Mouse (Mus musculus) heart, embryonic 15.5 days (tissue): ENCODE measurements around the gene Rap1b. TPM values are rescaled to one million over a fixed set of nuclear protein-coding genes. Genes with fewer than 3 reads are reported as not detected.

Experiments
- ATAC-seq: fragments of 200-750 bp; cut with Nextera tagmentation; replicated peaks from 2 replicates; pipeline ENCODE4 v1.8.0; 2017; ENCODE audit warnings: low read depth, moderate TSS enrichment; ENCODE audit not compliant: insufficient number of reproducible peaks, insufficient read depth, low FRiP score
- H3K27ac ChIP-seq: fragments of 300-500 bp; sonication (generic); 2 replicates; pipeline ENCODE4 v1.5.1; 2015; ENCODE audit warnings: mild to moderate bottlenecking, inconsistent platforms
- H3K27me3 ChIP-seq: fragments of 300-500 bp; sonication (generic); 2 replicates; pipeline ENCODE4 v1.6.1; 2015; ENCODE audit warnings: inconsistent platforms
- H3K36me3 ChIP-seq: fragments of 300-500 bp; sonication (generic); 2 replicates; pipeline ENCODE4 v1.6.1; 2015; ENCODE audit warnings: mild to moderate bottlenecking, inconsistent platforms
- H3K4me1 ChIP-seq: fragments of 300-500 bp; sonication (generic); replicated peaks from 2 replicates; pipeline ENCODE4 v1.6.1; 2015; ENCODE audit warnings: inconsistent platforms
- H3K4me2 ChIP-seq: fragments of 300-500 bp; sonication (generic); 2 replicates; pipeline ENCODE4 v1.6.1; 2015; ENCODE audit warnings: inconsistent platforms, mild to moderate bottlenecking, moderate library complexity
- H3K4me3 ChIP-seq: fragments of 300-500 bp; sonication (generic); 2 replicates; pipeline ENCODE4 v1.5.1; 2015; ENCODE audit warnings: mild to moderate bottlenecking, inconsistent platforms
- H3K9ac ChIP-seq: fragments of 300-500 bp; sonication (generic); 2 replicates; pipeline ENCODE4 v1.6.1; 2015; ENCODE audit warnings: mild to moderate bottlenecking, inconsistent platforms
- H3K9me3 ChIP-seq: fragments of 300-500 bp; sonication (generic); replicated peaks from 2 replicates; pipeline ENCODE4 v1.6.1; 2016; ENCODE audit warnings: inconsistent platforms
- WGBS: fragments of 180-500 bp; shearing (Covaris S2); methylation state at CpG from one replicate; pipeline ENCODE4 v1.1.7; 2015; ENCODE audit warnings: mixed read lengths; 5-methylcytosine and 5-hydroxymethylcytosine counted together
- polyA plus RNA-seq: library from polyadenylated mRNA; unstranded; fragments of >200 nt; fragmentation: Nextera tagmentation; extraction: Ambion mirVana; gene quantifications from 2 replicates; pipeline ENCODE4 v1.2.1, GENCODE M21; 2015

Rap1b gene
- polyA plus RNA-seq, 1 experiment from 2014 or later: 112 TPM

DNA sequence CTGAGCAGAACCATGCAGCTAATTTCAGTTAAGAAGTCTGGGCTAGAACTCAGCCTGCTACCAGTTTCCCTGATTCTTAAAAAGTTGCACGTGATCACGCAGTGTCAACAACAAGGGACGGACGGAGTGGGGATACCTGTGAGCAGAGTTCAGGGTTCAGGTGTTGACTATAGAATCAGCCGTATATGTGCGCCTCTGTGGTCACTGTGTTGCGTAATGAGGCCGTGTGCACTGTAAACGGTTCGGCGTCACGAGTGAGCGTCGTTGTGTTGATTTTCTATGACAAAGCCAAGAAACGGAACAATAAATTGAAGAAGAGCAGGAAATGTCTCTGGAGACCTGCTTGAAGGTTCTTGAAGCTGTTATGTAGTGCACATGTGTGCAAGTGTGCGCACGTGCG lies 30.6 kb upstream of the Rap1b start:
- H3K4me1 ChIP-seq: no peaks in the 10 kb centered on the region
- H3K27me3 ChIP-seq: no peaks in the 10 kb centered on the region
- H3K4me2 ChIP-seq: no peak overlapping the region
- WGBS: 82% methylated on average over 18 of the region's 18 CpGs
- H3K4me3 ChIP-seq: no peak overlapping the region
- no peaks in the 10 kb centered on the region for H3K9me3 ChIP-seq
- H3K36me3 ChIP-seq: no peaks in the 10 kb centered on the region
- ATAC-seq: no peak
- H3K27ac ChIP-seq: no peak overlapping the region
- no peak overlapping the region for H3K9ac ChIP-seq

DNA sequence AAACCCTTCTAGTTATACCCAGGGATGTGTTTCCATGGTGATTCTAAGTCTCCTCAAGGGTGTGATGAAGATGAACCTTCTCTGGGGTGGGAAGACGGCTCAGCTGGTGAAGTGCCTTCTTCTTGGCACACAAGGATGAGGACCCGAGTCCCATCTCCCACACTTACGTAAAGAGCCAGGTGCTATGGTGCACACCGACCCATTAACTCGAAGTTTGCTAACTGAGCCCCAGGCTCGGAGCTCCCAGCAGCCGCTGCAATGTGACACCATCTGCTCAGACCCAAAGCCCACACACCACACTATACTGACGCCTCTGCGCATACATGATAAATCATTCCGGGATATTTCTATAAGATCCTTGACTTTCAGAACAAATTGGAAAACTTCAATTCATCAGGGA lies 29.1 kb upstream of the Rap1b start:
- Histone ChIP-seq H3K4me2 (no peak overlapping the region), H3K9ac (no peak overlapping the region), H3K4me3 (no peak overlapping the region), H3K9me3 (no peaks in the 10 kb centered on the region), H3K4me1 (no peaks in the 10 kb centered on the region), H3K27me3 (no peaks in the 10 kb centered on the region), H3K36me3 (no peaks in the 10 kb centered on the region), H3K27ac (no peak overlapping the region)
- WGBS: 78% methylated on average over 10 of the region's 10 CpGs
- ATAC-seq: no peak

DNA sequence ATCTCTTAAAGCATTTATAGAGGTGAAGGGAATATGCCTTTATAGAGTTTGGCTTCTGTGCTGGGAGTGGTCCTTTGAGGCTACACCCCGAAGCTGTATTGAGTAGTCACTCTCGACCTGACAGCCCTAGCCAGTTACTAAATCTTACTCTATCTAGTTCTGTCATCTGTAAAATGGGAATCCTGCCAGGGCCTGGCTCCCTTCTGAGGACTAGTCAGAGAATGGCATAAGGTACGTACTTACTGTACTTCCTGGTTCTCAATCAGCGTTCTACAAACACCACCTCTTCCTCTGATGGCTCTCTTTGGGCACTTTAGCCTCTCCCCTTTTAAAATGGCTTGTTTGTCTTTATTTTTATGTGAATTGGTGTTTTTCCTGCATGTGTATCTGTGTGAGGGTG lies 28.1 kb upstream of the Rap1b start:
- no peak for ATAC-seq
- Histone ChIP-seq H3K27ac (no peak overlapping the region), H3K4me2 (no peak overlapping the region), H3K27me3 (no peaks in the 10 kb centered on the region), H3K4me3 (no peak overlapping the region), H3K9ac (no peak overlapping the region), H3K36me3 (no peaks in the 10 kb centered on the region), H3K4me1 (no peaks in the 10 kb centered on the region), H3K9me3 (no peaks in the 10 kb centered on the region)
- 70% methylated on average over 4 of the region's 4 CpGs for WGBS

DNA sequence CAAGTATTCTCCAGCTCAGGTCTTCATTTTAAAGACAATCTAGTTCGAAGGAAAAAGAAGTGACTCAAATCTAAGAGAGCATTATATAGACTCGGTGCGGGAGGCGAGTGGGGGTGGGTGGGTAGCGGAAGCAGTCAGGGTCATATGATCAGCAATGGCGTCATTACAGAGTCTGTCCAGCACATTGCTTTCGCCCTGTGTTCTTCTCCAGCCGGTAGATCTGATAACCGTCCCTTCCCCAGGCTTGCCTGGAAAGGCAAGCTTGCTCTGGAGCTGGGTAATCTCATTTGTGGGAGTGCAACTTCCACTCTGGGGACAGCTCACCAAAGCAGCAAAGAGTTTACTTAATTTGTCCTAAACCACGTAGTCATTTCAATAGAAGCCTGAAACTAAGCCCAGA lies 26.6 kb upstream of the Rap1b start:
- no peak overlapping the region for H3K27ac ChIP-seq
- WGBS: 63% methylated on average over 10 of the region's 10 CpGs

DNA sequence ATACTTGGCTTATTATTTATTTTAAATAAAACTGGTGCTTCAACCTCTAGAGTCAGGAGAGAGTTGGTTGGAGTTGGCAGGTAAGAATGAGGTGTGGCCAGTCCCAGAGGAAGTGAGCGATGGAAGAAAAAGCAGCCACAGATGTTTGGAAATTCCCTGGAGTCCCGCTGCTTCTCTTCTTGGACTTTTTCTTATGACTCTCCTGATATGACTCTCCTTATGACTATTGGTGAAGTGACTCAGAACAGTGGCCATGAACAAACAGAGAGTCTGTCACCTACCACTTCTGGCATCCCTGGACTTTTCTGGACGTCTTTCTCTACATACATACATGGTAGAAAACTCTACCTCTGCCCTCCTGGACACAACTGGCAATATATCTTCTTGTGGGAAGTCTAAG lies 21.5 kb upstream of the Rap1b start:
- ATAC-seq: no peak
- H3K4me2 ChIP-seq: no peak overlapping the region
- H3K9ac ChIP-seq: no peak overlapping the region
- H3K27me3 ChIP-seq: no peaks in the 10 kb centered on the region
- H3K36me3 ChIP-seq: no peaks in the 10 kb centered on the region
- 76% methylated on average over 3 of the region's 3 CpGs for whole genome bisulfite sequencing
- H3K9me3 ChIP-seq: no peaks in the 10 kb centered on the region
- no peak overlapping the region for H3K4me3 ChIP-seq
- no peaks in the 10 kb centered on the region for H3K4me1 ChIP-seq
- H3K27ac ChIP-seq: no peak overlapping the region

More for the DNA sequence above, 26.6 kb upstream of the Rap1b start:
- ATAC-seq: no peak
- Histone ChIP-seq H3K4me3 (no peak overlapping the region), H3K27me3 (no peaks in the 10 kb centered on the region), H3K36me3 (no peaks in the 10 kb centered on the region), H3K4me2 (no peak overlapping the region), H3K4me1 (no peaks in the 10 kb centered on the region), H3K9ac (no peak overlapping the region), H3K9me3 (no peaks in the 10 kb centered on the region)

DNA sequence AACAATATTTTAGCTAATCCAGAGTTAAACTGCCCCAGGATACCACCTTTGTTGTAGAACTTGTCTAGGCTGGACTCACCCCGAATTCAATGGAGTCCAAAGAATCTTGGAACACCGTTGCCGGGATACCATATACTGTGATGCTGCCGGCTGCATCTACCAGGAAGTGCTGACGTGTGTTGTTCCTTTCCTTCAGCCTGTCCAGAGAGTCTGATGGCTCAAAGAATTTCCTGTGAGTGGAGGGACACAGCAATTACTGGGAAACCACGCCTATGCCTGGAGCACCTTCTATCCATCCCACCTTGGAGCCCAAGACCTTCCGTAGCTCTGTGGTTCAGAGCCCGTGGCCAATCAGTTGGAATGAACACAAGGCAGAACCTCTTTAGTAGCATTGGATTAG lies 20.8 kb upstream of the Rap1b start:
- no peak overlapping the region for H3K4me2 ChIP-seq
- no peak overlapping the region for H3K9ac ChIP-seq
- 68% methylated on average over 8 of the region's 8 CpGs for WGBS

DNA sequence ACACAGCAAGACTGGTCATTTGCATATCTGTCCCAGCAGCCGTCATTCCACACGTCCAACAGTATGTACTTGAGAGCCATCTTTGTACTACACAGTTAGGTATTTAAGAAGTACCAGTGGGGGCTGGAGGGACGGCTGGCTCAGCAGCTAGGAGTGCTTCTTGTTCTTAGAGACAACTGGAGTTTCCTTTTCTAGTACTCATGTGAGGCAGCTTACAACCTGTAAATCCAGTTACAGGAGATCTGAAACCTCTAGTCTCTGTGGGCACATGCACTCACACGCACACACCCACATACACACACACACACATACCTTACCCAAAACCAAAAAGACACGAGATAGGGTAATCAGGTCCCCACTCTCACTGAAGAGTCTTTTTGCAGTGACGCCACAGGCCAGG lies 18.9 kb upstream of the Rap1b start:
- Histone ChIP-seq H3K9me3 (no peaks in the 10 kb centered on the region), H3K36me3 (no peaks in the 10 kb centered on the region), H3K4me2 (no peak overlapping the region), H3K9ac (no peak overlapping the region), H3K4me3 (no peak overlapping the region), H3K27me3 (no peaks in the 10 kb centered on the region), H3K4me1 (0 out of 2 replicates have a peak, but pooled peaks cover 2% of the 10 kb centered on the region), H3K27ac (no peak overlapping the region)
- WGBS: 43% methylated on average over 6 of the region's 6 CpGs
- no peak for ATAC-seq

More for the DNA sequence above, 20.8 kb upstream of the Rap1b start:
- Histone ChIP-seq H3K36me3 (no peaks in the 10 kb centered on the region), H3K4me3 (no peak overlapping the region), H3K27ac (no peak overlapping the region), H3K9me3 (no peaks in the 10 kb centered on the region), H3K27me3 (no peaks in the 10 kb centered on the region), H3K4me1 (no peaks in the 10 kb centered on the region)
- ATAC-seq: no peak

DNA sequence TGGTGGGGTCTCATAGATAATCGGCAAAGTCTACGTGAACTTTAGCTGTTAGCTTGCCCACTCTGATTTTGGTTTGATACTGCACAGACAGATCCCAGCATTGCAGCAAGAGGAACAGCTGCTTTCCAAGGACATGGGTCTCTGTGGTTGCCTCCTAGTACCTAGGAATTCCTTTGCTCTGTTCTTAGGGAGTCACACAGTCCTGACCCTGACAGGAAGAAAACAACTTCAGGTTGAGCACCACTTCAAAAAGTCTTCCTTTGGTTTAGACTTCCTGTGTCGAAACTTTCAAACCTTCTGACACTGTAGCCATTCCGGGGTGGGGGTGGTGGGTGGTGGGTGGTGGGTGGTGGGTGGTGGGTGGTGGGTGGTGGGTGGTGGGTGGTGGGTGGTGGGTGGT lies 18.4 kb upstream of the Rap1b start:
- Histone ChIP-seq H3K36me3 (no peaks in the 10 kb centered on the region), H3K4me3 (no peak overlapping the region), H3K4me2 (no peak overlapping the region), H3K9me3 (no peaks in the 10 kb centered on the region), H3K9ac (no peak overlapping the region), H3K27ac (no peak overlapping the region), H3K4me1 (0 out of 2 replicates have a peak, but pooled peaks cover 2% of the 10 kb centered on the region), H3K27me3 (no peaks in the 10 kb centered on the region)
- ATAC-seq: no peak
- WGBS: 71% methylated on average over 4 of the region's 4 CpGs

DNA sequence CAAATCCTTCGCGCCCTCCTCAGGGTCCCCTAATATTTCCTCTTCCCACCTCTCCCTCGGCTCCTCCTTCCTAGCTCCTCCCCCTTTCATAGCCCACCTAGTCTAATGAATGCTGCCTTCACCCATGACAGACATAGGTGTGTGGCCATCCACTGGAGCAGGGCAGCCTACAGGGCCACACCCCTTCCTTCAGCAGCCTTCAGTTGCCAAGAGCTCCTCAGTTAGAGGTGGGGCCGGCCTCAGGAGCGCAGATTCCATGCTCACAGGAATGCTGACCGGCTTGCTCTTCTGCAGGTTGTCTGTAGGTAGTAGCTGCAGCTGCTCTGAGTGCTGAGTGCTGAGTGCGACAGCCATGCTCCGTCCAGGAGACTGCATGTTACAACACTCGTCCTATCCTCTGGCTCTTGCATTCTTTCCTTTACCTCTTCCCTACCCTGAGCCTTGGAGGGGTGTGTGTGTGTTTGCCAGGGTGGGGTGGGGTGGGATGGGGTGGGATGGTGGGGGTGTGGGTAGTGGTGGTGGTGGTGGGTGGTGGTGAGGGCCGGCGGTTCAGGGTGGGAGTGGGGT lies 16.3 kb upstream of the Rap1b start:
- H3K27me3 ChIP-seq: no peaks in the 10 kb centered on the region
- 0 out of 2 replicates have a peak, but pooled peaks have one; percentile 39 for ATAC-seq
- H3K27ac ChIP-seq: no peak overlapping the region
- H3K4me3 ChIP-seq: no peak overlapping the region
- H3K4me1 ChIP-seq: 0 out of 2 replicates have a peak, but pooled peaks cover 2% of the 10 kb centered on the region
- H3K9me3 ChIP-seq: no peaks in the 10 kb centered on the region
- no peaks in the 10 kb centered on the region for H3K36me3 ChIP-seq
- no peak overlapping the region for H3K4me2 ChIP-seq
- no peak overlapping the region for H3K9ac ChIP-seq
- WGBS: 66% methylated on average over 11 of the region's 11 CpGs

DNA sequence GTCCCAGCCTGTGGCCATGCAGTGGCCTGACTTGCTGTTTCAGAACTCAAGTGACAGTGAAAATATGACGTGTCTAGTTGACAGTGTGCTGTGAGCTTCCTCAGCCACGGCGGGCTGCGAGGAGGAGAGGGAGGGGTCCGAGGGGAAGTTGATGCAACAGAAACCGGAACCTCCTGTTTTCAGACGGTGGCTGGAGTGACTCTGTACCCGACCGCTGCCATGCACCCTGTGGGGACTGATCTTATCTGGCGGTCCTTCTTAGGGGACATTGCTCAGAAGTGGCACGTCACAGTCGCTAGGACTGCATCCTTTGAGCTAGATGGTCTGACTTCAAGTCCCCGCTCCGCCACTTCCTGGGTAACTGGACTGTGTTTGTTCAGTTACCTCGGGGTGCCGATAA lies 15.1 kb upstream of the Rap1b start:
- H3K9ac ChIP-seq: no peak overlapping the region
- no peak overlapping the region for H3K4me3 ChIP-seq
- H3K36me3 ChIP-seq: no peaks in the 10 kb centered on the region
- H3K4me2 ChIP-seq: no peak overlapping the region
- H3K4me1 ChIP-seq: 0 out of 2 replicates have a peak, but pooled peaks cover 2% of the 10 kb centered on the region
- WGBS: 70% methylated on average over 16 of the region's 16 CpGs
- H3K27me3 ChIP-seq: no peaks in the 10 kb centered on the region
- no peak for ATAC-seq
- H3K27ac ChIP-seq: no peak overlapping the region
- no peaks in the 10 kb centered on the region for H3K9me3 ChIP-seq

DNA sequence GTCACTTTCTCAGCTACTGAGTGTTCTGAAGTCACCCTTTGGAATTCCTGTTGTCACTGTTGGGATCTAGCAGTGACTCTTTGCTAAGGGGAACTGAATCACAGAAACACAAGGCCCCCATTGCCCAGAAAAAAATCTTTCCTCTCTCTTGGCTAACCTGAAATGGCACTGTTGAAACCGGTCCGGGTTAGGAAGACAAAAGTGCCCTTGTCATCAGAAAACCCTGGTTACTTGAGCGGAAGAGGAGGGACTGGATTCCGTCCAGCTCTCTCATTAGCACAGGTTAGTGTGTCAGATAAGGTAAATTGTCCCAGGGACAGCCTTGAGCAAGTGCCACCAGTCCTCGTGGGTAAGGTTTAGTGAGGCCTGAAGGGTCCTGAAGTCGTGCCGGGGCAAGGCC lies 14.5 kb upstream of the Rap1b start:
- Histone ChIP-seq H3K27me3 (no peaks in the 10 kb centered on the region), H3K27ac (no peak overlapping the region), H3K4me2 (no peak overlapping the region), H3K36me3 (no peaks in the 10 kb centered on the region), H3K4me3 (no peak overlapping the region), H3K4me1 (0 out of 2 replicates have a peak, but pooled peaks cover 2% of the 10 kb centered on the region), H3K9me3 (no peaks in the 10 kb centered on the region), H3K9ac (no peak overlapping the region)
- ATAC-seq: no peak
- 71% methylated on average over 7 of the region's 7 CpGs for WGBS

DNA sequence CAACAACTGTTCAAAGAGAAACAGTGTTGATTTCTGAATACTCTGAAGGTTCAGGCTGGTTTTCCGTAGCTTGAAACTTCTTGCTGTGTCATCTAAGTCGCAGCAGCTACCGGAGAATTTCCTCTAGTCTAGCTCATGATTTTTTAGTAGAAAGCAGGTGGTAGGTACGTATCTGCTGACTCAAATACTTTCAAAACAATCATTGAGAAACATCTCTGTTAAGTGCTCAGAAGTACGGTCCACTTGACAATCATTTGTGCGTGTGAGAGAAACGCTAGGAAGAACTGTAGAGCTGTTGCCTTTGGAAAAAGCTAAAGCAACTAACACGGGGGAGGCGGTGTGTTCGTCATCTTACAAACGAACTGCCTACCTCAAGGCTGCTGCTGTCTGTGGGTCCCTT lies 14.0 kb upstream of the Rap1b start:
- ATAC-seq: no peak
- no peaks in the 10 kb centered on the region for H3K27me3 ChIP-seq
- H3K4me2 ChIP-seq: no peak overlapping the region
- H3K36me3 ChIP-seq: no peaks in the 10 kb centered on the region
- H3K9ac ChIP-seq: no peak overlapping the region
- 77% methylated on average over 11 of the region's 11 CpGs for WGBS
- no peak overlapping the region for H3K27ac ChIP-seq
- H3K9me3 ChIP-seq: no peaks in the 10 kb centered on the region
- H3K4me3 ChIP-seq: no peak overlapping the region
- H3K4me1 ChIP-seq: 0 out of 2 replicates have a peak, but pooled peaks cover 2% of the 10 kb centered on the region
